Mouse (Mus musculus) limb, embryonic 12.5 days (tissue): ENCODE measurements around the gene Eif5. TPM values are rescaled to one million over a fixed set of nuclear protein-coding genes. Genes with fewer than 3 reads are reported as not detected.

ENCODE experiments used
- ATAC-seq: fragments of 200-750 bp; cut with Nextera tagmentation; 2 replicates; pipeline ENCODE4 v1.8.0; 2017; ENCODE audit warnings: low read depth, moderate TSS enrichment; ENCODE audit not compliant: insufficient number of reproducible peaks, insufficient read depth, low FRiP score, low TSS enrichment
- H3K27ac ChIP-seq: fragments of 300-500 bp; sonication (generic); 2 replicates; pipeline ENCODE4 v1.5.1; 2016; ENCODE audit warnings: mild to moderate bottlenecking, moderate library complexity
- H3K27me3 ChIP-seq: fragments of 300-500 bp; sonication (generic); 2 replicates; pipeline ENCODE4 v1.6.1; 2016; ENCODE audit warnings: mild to moderate bottlenecking, moderate library complexity
- H3K36me3 ChIP-seq: fragments of 300-500 bp; sonication (generic); 2 replicates; pipeline ENCODE4 v1.6.1; 2016; ENCODE audit warnings: mild to moderate bottlenecking, moderate library complexity
- H3K4me1 ChIP-seq: fragments of 300-500 bp; sonication (generic); replicated peaks from 2 replicates; pipeline ENCODE4 v1.6.1; 2016
- H3K4me2 ChIP-seq: fragments of 300-500 bp; sonication (generic); 2 replicates; pipeline ENCODE4 v1.6.1; 2016; ENCODE audit warnings: mild to moderate bottlenecking, moderate library complexity
- H3K4me3 ChIP-seq: fragments of 300-500 bp; sonication (generic); replicated peaks from 2 replicates; pipeline ENCODE4 v1.5.1; 2016; ENCODE audit warnings: mild to moderate bottlenecking
- H3K9ac ChIP-seq: fragments of 300-500 bp; sonication (generic); replicated peaks from 2 replicates; pipeline ENCODE4 v1.6.1; 2016; ENCODE audit warnings: mild to moderate bottlenecking, moderate library complexity
- H3K9me3 ChIP-seq: fragments of 300-500 bp; sonication (generic); 2 replicates; pipeline ENCODE4 v1.6.1; 2016; ENCODE audit warnings: mild to moderate bottlenecking, moderate library complexity
- WGBS: fragments of 180-500 bp; shearing (Covaris S2); methylation state at CpG from one replicate; pipeline ENCODE4 v1.1.7; 2016; 5-methylcytosine and 5-hydroxymethylcytosine counted together
- polyA plus RNA-seq: library from polyadenylated mRNA; unstranded; fragments of >200 nt; fragmentation: Nextera tagmentation; extraction: Ambion mirVana; gene quantifications from 2 replicates; pipeline ENCODE4 v1.2.1, GENCODE M21; 2016

Eif5 gene
- polyA plus RNA-seq, 1 experiment from 2014 or later = 718 TPM

DNA sequence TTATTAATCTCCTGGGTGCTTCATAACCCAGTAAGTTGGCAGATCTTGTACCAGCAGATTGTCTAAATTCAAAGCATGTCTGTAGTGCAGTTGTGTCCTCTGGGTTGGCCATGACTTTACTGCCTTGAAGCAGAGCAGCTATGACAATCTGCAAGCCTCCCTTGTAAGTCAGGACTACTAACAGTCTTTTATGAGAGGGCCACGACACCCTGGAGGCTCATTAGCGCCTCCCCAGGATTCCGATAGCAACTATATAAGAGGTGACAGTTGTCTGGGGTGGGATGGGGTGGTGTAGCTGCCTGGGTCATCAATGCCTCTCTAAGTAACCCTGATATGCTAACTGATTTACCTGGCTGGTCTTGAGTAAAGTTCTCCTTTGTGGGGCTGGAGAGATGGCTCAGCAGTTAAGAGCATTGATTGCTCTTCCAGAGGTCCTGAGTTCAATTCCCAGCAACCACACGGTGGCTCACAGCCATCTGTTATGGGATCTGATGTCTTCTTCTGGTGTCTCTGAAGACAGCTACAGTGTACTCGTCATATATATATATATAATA, 25.3 kb downstream of the Eif5 start:
- WGBS = 38% methylated on average over 5 of the region's 5 CpGs
- Histone ChIP-seq H3K4me1 (peaks cover 10% of the 10 kb centered on the region), H3K27ac (peak overlapping the region; percentile 41; the same call in 1 of the 2 replicates), H3K4me2 (no peak overlapping the region), H3K9ac (no peak overlapping the region), H3K9me3 (no peaks in the 10 kb centered on the region), H3K4me3 (no peak overlapping the region), H3K27me3 (no peaks in the 10 kb centered on the region), H3K36me3 (no peaks in the 10 kb centered on the region)
- no peak for ATAC-seq

GRCm38 (mm10) chr12:111565363-111565762, 27.5 kb downstream of the Eif5 start:
- no peak for ATAC-seq

DNA sequence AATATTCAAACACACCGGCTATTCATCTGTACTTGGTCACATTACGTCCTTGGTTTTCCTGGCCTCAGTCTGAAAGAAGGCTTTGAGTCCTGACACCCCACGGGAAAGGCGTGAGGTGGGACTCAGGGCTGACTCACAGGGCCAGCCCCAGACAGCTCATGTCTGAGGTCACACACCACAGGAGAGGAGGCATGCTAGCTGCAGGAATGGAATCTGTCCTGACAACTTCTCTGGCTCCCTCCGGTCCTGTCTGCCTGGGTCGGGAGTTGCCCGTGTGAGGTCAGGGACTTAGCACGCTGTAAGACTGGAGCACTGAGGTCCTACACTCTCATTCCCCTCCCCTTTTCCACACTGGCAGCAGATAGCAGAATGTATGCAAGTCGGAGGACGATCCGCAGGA, 31.0 kb downstream of the Eif5 start:
- Histone ChIP-seq H3K27ac (no peak overlapping the region), H3K9me3 (no peaks in the 10 kb centered on the region), H3K27me3 (no peaks in the 10 kb centered on the region), H3K9ac (no peak overlapping the region), H3K4me3 (no peak overlapping the region), H3K4me2 (no peak overlapping the region), H3K36me3 (no peaks in the 10 kb centered on the region), H3K4me1 (peaks cover 10% of the 10 kb centered on the region)
- ATAC-seq = no peak
- WGBS = 67% methylated on average over 11 of the region's 11 CpGs

More at GRCm38 (mm10) chr12:111565363-111565762, 27.5 kb downstream of the Eif5 start:
- H3K4me1 ChIP-seq = peaks cover 10% of the 10 kb centered on the region
- no peaks in the 10 kb centered on the region for H3K36me3 ChIP-seq
- H3K27me3 ChIP-seq = no peaks in the 10 kb centered on the region
- 71% methylated on average over 5 of the region's 5 CpGs for WGBS
- no peak overlapping the region for H3K4me2 ChIP-seq
- H3K9ac ChIP-seq = no peak overlapping the region
- no peak overlapping the region for H3K27ac ChIP-seq
- no peak overlapping the region for H3K4me3 ChIP-seq
- H3K9me3 ChIP-seq = no peaks in the 10 kb centered on the region

DNA sequence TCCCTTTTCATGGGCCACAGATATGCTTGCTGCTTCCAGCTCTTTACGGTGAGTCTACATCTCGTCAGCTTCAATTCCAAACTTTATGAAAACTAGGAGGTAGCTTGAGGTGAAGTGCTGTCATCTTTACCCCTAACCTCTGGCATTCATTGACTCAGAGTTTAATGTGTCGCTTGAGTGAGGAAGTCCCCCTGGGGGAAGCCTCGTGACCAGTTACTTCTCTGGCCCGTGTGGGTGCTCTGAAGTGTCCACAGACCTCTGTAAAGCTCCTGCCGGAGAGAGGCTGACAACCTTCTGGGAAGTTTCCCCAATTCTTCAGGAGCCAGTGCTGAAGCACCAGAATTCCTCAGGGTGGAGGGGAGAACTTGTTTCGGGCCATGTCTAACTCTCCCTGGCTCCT, 34.6 kb downstream of the Eif5 start:
- no peak for ATAC-seq
- H3K4me3 ChIP-seq = no peak overlapping the region
- H3K9ac ChIP-seq = peak overlapping the region; percentile 28; the same call in 1 of the 2 replicates
- no peaks in the 10 kb centered on the region for H3K9me3 ChIP-seq
- no peak overlapping the region for H3K4me2 ChIP-seq
- no peak overlapping the region for H3K27ac ChIP-seq
- WGBS = 75% methylated on average over 7 of the region's 7 CpGs
- no peaks in the 10 kb centered on the region for H3K27me3 ChIP-seq
- no peaks in the 10 kb centered on the region for H3K36me3 ChIP-seq
- peaks cover 20% of the 10 kb centered on the region for H3K4me1 ChIP-seq

- Histone ChIP-seq H3K4me3 (peak overlapping the region; percentile 100), H3K9me3 (no peaks in the 10 kb centered on the region), H3K4me2 (peak overlapping the region; percentile 91), H3K36me3 (no peaks in the 10 kb centered on the region), H3K27ac (0 out of 2 replicates have a peak overlapping the region, but pooled peaks have one; percentile 95), H3K4me1 (peaks cover 20% of the 10 kb centered on the region), H3K9ac (peak overlapping the region; percentile 28), H3K27me3 (no peaks in the 10 kb centered on the region)
- ATAC-seq = no peak
- 45% methylated on average over 6 of the region's 6 CpGs for WGBS
Measured at GRCm38 (mm10) chr12:111573315-111573714, 35.5 kb downstream of the Eif5 start.

DNA sequence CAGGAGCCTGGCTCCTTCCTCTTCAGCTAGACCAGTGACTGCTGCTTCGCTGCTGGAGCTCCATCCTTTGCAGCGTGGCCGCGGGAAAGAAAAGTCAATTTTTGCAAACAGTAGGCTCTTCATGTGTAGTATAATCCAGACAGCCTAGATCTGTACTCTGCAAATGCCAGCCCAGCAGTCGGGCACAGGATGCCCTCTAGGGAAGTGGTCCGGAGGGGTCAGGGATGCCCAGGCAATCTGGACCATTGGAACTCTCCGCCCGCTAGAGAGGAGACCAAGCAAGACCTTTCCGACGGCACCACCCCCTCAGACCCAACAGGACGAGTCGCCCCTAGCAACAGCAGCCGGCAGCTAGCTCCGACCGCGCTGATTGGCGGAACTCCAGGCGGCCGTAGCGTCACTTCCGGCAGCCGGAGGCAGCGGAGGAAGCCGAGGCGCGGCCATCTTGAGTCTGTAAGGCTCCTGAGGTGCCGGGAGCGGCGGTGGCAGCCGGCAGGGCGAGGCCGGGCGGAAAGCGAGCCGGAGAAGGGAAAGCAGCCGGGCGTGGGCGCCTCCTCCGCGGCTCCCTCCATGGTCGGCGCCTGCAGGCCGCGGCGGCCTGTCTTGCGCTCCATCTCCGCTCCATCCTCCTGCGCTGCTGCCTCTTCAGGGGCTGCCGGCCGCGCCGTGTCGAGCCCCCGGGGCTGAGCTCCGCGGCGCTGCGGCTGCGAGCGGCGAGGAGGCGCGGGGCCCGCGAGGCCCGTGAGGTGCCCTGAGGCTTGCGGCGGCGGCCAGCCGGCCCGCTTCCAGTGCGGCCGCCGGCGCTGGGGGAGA, 36.5 kb downstream of the Eif5 start, which contains the start of gene Mark3:
Mark3 (plus strand) TSS at position 450 of the 813 bp plus-strand sequence.
- peaks cover 20% of the 10 kb centered on the region for H3K4me1 ChIP-seq
- H3K36me3 ChIP-seq = no peaks in the 10 kb centered on the region
- H3K27ac ChIP-seq = peak within 1 kb of the TSS; percentile 95
- H3K9me3 ChIP-seq = no peaks in the 10 kb centered on the region
- peak; percentile 98 for ATAC-seq
- H3K4me2 ChIP-seq = peak within 1 kb of the TSS; percentile 91
- H3K9ac ChIP-seq = peak within 1 kb of the TSS; percentile 100
- no peaks in the 10 kb centered on the region for H3K27me3 ChIP-seq
- WGBS = under 1% methylated on average over 69 of the region's 75 CpGs
- peak within 1 kb of the TSS; percentile 100 for H3K4me3 ChIP-seq

DNA sequence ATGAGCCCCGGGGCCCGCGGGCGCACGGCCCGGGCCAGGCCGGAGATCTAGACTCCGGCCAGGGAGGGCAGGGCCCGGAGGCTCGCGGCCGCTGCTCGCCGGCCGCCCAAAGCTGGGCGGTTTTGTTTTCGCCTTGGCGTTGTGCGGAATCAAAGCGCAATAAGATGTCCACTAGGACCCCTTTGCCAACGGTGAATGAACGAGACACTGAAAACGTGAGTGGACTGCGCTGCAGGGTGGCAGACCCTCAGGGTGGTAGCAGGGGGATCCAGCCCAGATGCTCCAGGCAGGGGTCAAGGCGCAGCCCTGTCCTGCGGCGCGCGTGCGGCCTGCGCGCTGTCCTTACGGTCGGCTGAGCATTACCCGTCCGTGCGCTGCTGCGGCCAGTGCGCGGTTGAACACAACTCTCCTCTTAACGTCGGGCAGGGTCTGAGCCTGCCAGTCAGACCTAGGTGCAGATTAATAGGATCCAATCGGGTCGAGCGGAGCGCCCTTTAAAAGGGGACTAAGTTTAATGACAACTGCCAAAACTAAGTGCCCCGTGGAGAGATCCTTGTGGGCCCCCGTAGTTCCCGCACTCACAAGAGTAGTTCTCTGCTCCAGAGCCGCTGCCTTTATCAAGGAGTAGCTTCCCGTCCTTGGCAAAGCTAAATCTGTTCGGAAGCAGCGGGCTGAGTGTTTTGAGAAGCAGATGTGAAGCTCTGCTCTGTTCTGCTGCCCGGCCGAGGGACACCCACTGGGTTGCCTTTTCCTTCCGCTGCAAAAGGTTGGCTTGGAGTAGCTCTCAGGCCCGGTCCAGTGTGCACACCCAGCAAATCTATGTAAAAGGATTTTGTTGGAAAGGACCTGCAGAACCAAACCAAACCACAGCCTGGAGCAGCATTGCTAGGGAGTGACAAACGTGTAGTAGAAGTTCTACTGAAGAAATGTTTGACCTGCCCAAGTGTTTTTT, 37.3 kb downstream of the Eif5 start:
- peak overlapping the region; percentile 100 for H3K9ac ChIP-seq
- H3K27me3 ChIP-seq = no peaks in the 10 kb centered on the region
- H3K9me3 ChIP-seq = no peaks in the 10 kb centered on the region
- WGBS = under 1% methylated on average over 58 of the region's 58 CpGs
- H3K4me1 ChIP-seq = peaks cover 20% of the 10 kb centered on the region
- peak overlapping the region; percentile 100 for H3K4me3 ChIP-seq
- ATAC-seq = peak; percentile 51
- peak overlapping the region; percentile 91 for H3K4me2 ChIP-seq
- peak overlapping the region; percentile 95 for H3K27ac ChIP-seq
- H3K36me3 ChIP-seq = no peaks in the 10 kb centered on the region

DNA sequence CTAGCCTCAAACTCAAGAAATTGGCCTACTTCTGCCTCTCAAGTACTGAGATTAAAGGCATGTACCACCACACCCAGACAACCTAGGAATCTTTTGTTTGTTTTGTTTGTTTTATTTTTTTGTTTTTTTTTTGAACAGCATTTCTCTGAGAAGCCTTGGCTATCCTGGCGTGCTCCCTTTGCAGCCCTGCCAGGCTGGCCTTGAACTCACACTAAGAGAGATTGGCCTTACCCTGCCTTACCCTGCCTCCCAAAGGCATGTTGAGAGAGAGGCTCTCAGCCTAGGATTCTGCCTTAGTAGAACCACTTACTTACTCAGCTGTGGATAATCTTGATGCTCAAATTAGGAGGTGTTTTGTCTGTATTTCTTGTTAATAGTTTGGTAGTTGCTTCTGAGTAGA, 45.2 kb downstream of the Eif5 start:
- H3K36me3 ChIP-seq = 0 out of 2 replicates have a peak, but pooled peaks cover 3% of the 10 kb centered on the region
- no peak overlapping the region for H3K4me2 ChIP-seq
- no peaks in the 10 kb centered on the region for H3K27me3 ChIP-seq
- H3K9me3 ChIP-seq = no peaks in the 10 kb centered on the region
- no peak overlapping the region for H3K27ac ChIP-seq
- no peaks in the 10 kb centered on the region for H3K4me1 ChIP-seq
- no peak overlapping the region for H3K4me3 ChIP-seq
- no peak for ATAC-seq
- H3K9ac ChIP-seq = no peak overlapping the region
- 100% methylated on average over 1 of the region's 1 CpGs for WGBS

GRCm38 (mm10) chr12:111584401-111584800, 46.6 kb downstream of the Eif5 start:
- no peak overlapping the region for H3K4me3 ChIP-seq
- 91% methylated on average over 1 of the region's 1 CpGs for WGBS
- no peaks in the 10 kb centered on the region for H3K4me1 ChIP-seq
- no peaks in the 10 kb centered on the region for H3K9me3 ChIP-seq
- no peak overlapping the region for H3K9ac ChIP-seq
- H3K27ac ChIP-seq = no peak overlapping the region
- H3K27me3 ChIP-seq = no peaks in the 10 kb centered on the region
- 0 out of 2 replicates have a peak, but pooled peaks cover 3% of the 10 kb centered on the region for H3K36me3 ChIP-seq
- H3K4me2 ChIP-seq = no peak overlapping the region
- ATAC-seq = no peak

GRCm38 (mm10) chr12:111587252-111587651, 49.4 kb downstream of the Eif5 start:
- H3K4me3 ChIP-seq = no peak overlapping the region
- H3K4me1 ChIP-seq = no peaks in the 10 kb centered on the region
- H3K36me3 ChIP-seq = peaks cover 3% of the 10 kb centered on the region
- no peak overlapping the region for H3K9ac ChIP-seq
- no peak overlapping the region for H3K4me2 ChIP-seq
- H3K27me3 ChIP-seq = no peaks in the 10 kb centered on the region
- WGBS = 84% methylated on average over 12 of the region's 12 CpGs
- no peak for ATAC-seq
- no peaks in the 10 kb centered on the region for H3K9me3 ChIP-seq
- no peak overlapping the region for H3K27ac ChIP-seq
